Mouse (Mus musculus): ENCODE data around the gene Ppp1r16b.

The Ppp1r16b gene

GRCm38 (mm10) chr2:158690116-158690515 is 24.9 kb downstream of the Ppp1r16b start:
- DNase-seq (ENCODE audit: low read depth, low spot score), result no peak

GRCm38 (mm10) chr2:158692191-158692590 is 27.0 kb downstream of the Ppp1r16b start:
- DNase-seq (ENCODE audit: low read depth, low spot score), result no peak

GRCm38 (mm10) chr2:158695811-158696210 is 30.6 kb downstream of the Ppp1r16b start:
- DNase-seq (ENCODE audit: low read depth, low spot score), result no peak

GRCm38 (mm10) chr2:158696451-158696850 is 31.3 kb downstream of the Ppp1r16b start:
- no peak for DNase-seq (ENCODE audit: low read depth, low spot score)

- no peak for DNase-seq (ENCODE audit: low read depth, low spot score)
These were observed 34.7 kb downstream of the Ppp1r16b start for GRCm38 (mm10) chr2:158699908-158700307.

GRCm38 (mm10) chr2:158700535-158701256 is 35.5 kb downstream of the Ppp1r16b start:
- no peak for DNase-seq (ENCODE audit: low read depth, low spot score)

- DNase-seq (ENCODE audit: low read depth, low spot score), result no peak
These were observed 36.3 kb downstream of the Ppp1r16b start for GRCm38 (mm10) chr2:158701505-158701904.

GRCm38 (mm10) chr2:158702176-158702575 is 37.0 kb downstream of the Ppp1r16b start:
- DNase-seq (ENCODE audit: low read depth, low spot score), result no peak

- no peak for DNase-seq (ENCODE audit: low read depth, low spot score)
These were observed 39.5 kb downstream of the Ppp1r16b start for GRCm38 (mm10) chr2:158704720-158705119.

GRCm38 (mm10) chr2:158705529-158705928 is 40.3 kb downstream of the Ppp1r16b start:
- no peak for DNase-seq (ENCODE audit: low read depth, low spot score)

GRCm38 (mm10) chr2:158706704-158707408 is 41.7 kb downstream of the Ppp1r16b start:
- no peak for DNase-seq (ENCODE audit: low read depth, low spot score)

GRCm38 (mm10) chr2:158708121-158708520 is 42.9 kb downstream of the Ppp1r16b start:
- DNase-seq (ENCODE audit: low read depth, low spot score), result no peak

- peak; percentile 38 for DNase-seq (ENCODE audit: low read depth, low spot score)
These were observed 46.9 kb downstream of the Ppp1r16b start for GRCm38 (mm10) chr2:158711929-158712751.

- DNase-seq (ENCODE audit: low read depth, low spot score), result no peak
These were observed 49.6 kb downstream of the Ppp1r16b start for GRCm38 (mm10) chr2:158714826-158715225.

GRCm38 (mm10) chr2:158716066-158716465 is 50.9 kb downstream of the Ppp1r16b start:
- DNase-seq (ENCODE audit: low read depth, low spot score), result no peak

GRCm38 (mm10) chr2:158717551-158718418 is 52.6 kb downstream of the Ppp1r16b start:
- DNase-seq (ENCODE audit: low read depth, low spot score), result no peak

- no peak for DNase-seq (ENCODE audit: low read depth, low spot score)
These were observed 53.8 kb downstream of the Ppp1r16b start for GRCm38 (mm10) chr2:158718816-158719549.

- no peak for DNase-seq (ENCODE audit: low read depth, low spot score)
These were observed 55.6 kb downstream of the Ppp1r16b start for GRCm38 (mm10) chr2:158720715-158721370.

- DNase-seq (ENCODE audit: low read depth, low spot score), result no peak
These were observed 56.3 kb downstream of the Ppp1r16b start for GRCm38 (mm10) chr2:158721481-158721880.

- DNase-seq (ENCODE audit: low read depth, low spot score), result no peak
These were observed 56.9 kb downstream of the Ppp1r16b start for GRCm38 (mm10) chr2:158722135-158722534.
